Mouse (Mus musculus) MEL (cell line): Measurements from ENCODE around the gene Med15. TPM values are rescaled to one million over a fixed set of nuclear protein-coding genes. Genes with fewer than 3 reads are reported as not detected.
"Not testable (repeated sequence)": the region's sequence is repeated elsewhere in the genome, so short reads cannot be mapped to it uniquely, and the experiment has no call there.

Source experiments
- DNase-seq: peaks from one replicate; pipeline ENCODE4 v3.0.0; 2011; ENCODE audit warnings: low read depth, low spot score
- H3K27ac ChIP-seq: 2 replicates; pipeline ENCODE4 v1.5.1; 2012; ENCODE audit warnings: low read depth, mild to moderate bottlenecking, control low read depth, low read length, moderate library complexity; ENCODE audit not compliant: control insufficient read depth
- H3K27me3 ChIP-seq, 2 experiments: fragments of 150-350 bp in 1 of 2; sonication (generic) in 1 of 2; 2 replicates each; pipeline ENCODE4 v1.6.1; 2012; ENCODE audit warnings: low read length in 2 of 2, mild to moderate bottlenecking in 2 of 2, improper control_type of control experiment in 1 of 2, moderate library complexity in 1 of 2; ENCODE audit not compliant: insufficient read depth in 2 of 2, control insufficient read depth in 1 of 2
- H3K36me3 ChIP-seq, 2 experiments: 2 replicates each; pipeline ENCODE4 v1.6.1; 2012 to 2014; ENCODE audit warnings: low read length in 2 of 2, improper control_type of control experiment in 1 of 2, inconsistent platforms in 1 of 2, mild to moderate bottlenecking in 1 of 2; ENCODE audit not compliant: insufficient read depth in 2 of 2, control insufficient read depth in 1 of 2
- H3K4me1 ChIP-seq, 2 experiments: fragments of 150-350 bp in 1 of 2; sonication (generic) in 1 of 2; 2 replicates each; pipeline ENCODE4 v1.6.1; 2012; ENCODE audit warnings: low read length in 2 of 2, improper control_type of control experiment in 1 of 2, mild to moderate bottlenecking in 1 of 2; ENCODE audit not compliant: insufficient read depth in 2 of 2, control insufficient read depth in 1 of 2
- H3K4me3 ChIP-seq, 2 experiments: fragments of 150-350 bp in 1 of 2; sonication (generic) in 1 of 2; 2 replicates each; pipeline ENCODE4 v1.5.1; 2012; ENCODE audit warnings: low read depth in 2 of 2, low read length in 2 of 2, mild to moderate bottlenecking in 2 of 2, moderate library complexity in 2 of 2, control low read depth in 1 of 2, improper control_type of control experiment in 1 of 2; ENCODE audit not compliant: control insufficient read depth in 1 of 2, insufficient read depth in 1 of 2
- H3K79me2 ChIP-seq: 2 replicates; pipeline ENCODE4 v1.6.1; 2012; ENCODE audit warnings: mild to moderate bottlenecking, low read length, moderate library complexity; ENCODE audit not compliant: control insufficient read depth, poor library complexity, insufficient read depth
- H3K9ac ChIP-seq: 2 replicates; pipeline ENCODE4 v1.6.1; 2012; ENCODE audit warnings: low read depth, mild to moderate bottlenecking, control low read depth, low read length, moderate library complexity; ENCODE audit not compliant: control insufficient read depth, poor library complexity, severe bottlenecking
- H3K9me3 ChIP-seq: fragments of 150-350 bp; sonication (generic); replicated peaks from 2 replicates; pipeline ENCODE4 v1.6.1; 2012; ENCODE audit warnings: mild to moderate bottlenecking, low read length, improper control_type of control experiment, moderate library complexity; ENCODE audit not compliant: insufficient read depth
- BHLHE40 ChIP-seq: IDR thresholded peaks from 2 replicates; pipeline ENCODE4 v1.6.1; 2012; ENCODE audit warnings: low read depth, mild to moderate bottlenecking, inconsistent platforms, low read length, improper control_type of control experiment, borderline replicate concordance
- CHD1 ChIP-seq: IDR thresholded peaks from 2 replicates; pipeline ENCODE4 v1.6.1; 2012; ENCODE audit warnings: low read depth, mild to moderate bottlenecking, inconsistent platforms, low read length, improper control_type of control experiment
- CHD2 ChIP-seq: IDR thresholded peaks from 2 replicates; pipeline ENCODE4 v1.6.1; 2011; ENCODE audit warnings: low read length, improper control_type of control experiment
- CTCF ChIP-seq, 3 experiments: IDR thresholded peaks in 2 of 3; conservative IDR thresholded peaks in 1 of 3; 2 replicates each; pipeline ENCODE4 v1.5.1; 2011 to 2012; ENCODE audit warnings: low read length in 3 of 3, low read depth in 2 of 3, mild to moderate bottlenecking in 2 of 3, improper control_type of control experiment in 1 of 3, inconsistent platforms in 1 of 3, mixed read lengths in 1 of 3, moderate library complexity in 1 of 3; ENCODE audit not compliant: control insufficient read depth in 1 of 3, insufficient read depth in 1 of 3, poor library complexity in 1 of 3, severe bottlenecking in 1 of 3
- E2F4 ChIP-seq: IDR thresholded peaks from 2 replicates; pipeline ENCODE4 v1.6.1; 2011; ENCODE audit warnings: low read depth, low read length, improper control_type of control experiment, borderline replicate concordance
- ETS1 ChIP-seq: IDR thresholded peaks from 2 replicates; pipeline ENCODE4 v1.6.1; 2012; ENCODE audit warnings: low read depth, mild to moderate bottlenecking, inconsistent platforms, low read length, improper control_type of control experiment, moderate library complexity
- KAT2A ChIP-seq: conservative IDR thresholded peaks from 2 replicates; pipeline ENCODE4 v1.6.1; 2012; ENCODE audit warnings: low read depth, low read length, improper control_type of control experiment, inconsistent platforms
- MAX ChIP-seq: IDR thresholded peaks from 2 replicates; pipeline ENCODE4 v1.6.1; 2011; ENCODE audit warnings: low read length, improper control_type of control experiment
- MEF2A ChIP-seq: IDR thresholded peaks from 2 replicates; pipeline ENCODE4 v1.6.1; 2014; ENCODE audit warnings: low read depth, mild to moderate bottlenecking, inconsistent platforms, low read length, improper control_type of control experiment; ENCODE audit not compliant: poor library complexity, insufficient replicate concordance, severe bottlenecking; ENCODE audit errors: extremely low read depth
- MYB ChIP-seq: IDR thresholded peaks from 2 replicates; pipeline ENCODE4 v1.6.1; 2011; ENCODE audit warnings: mild to moderate bottlenecking, low read depth, low read length, improper control_type of control experiment
- NRF1 ChIP-seq: IDR thresholded peaks from 2 replicates; pipeline ENCODE4 v1.6.1; 2014; ENCODE audit warnings: low read depth, mild to moderate bottlenecking, inconsistent platforms, low read length, improper control_type of control experiment, moderate library complexity; ENCODE audit not compliant: poor library complexity, insufficient read depth, severe bottlenecking
- POLR2A ChIP-seq, 2 experiments: IDR thresholded peaks; 2 replicates each; pipeline ENCODE4 v1.6.1; 2011 to 2012; ENCODE audit warnings: low read length in 2 of 2, mild to moderate bottlenecking in 2 of 2, control low read depth in 1 of 2, improper control_type of control experiment in 1 of 2, low read depth in 1 of 2, moderate library complexity in 1 of 2; ENCODE audit not compliant: control insufficient read depth in 1 of 2, insufficient read depth in 1 of 2, poor library complexity in 1 of 2
- POLR2AphosphoS2 ChIP-seq: IDR thresholded peaks from 2 replicates; pipeline ENCODE4 v1.6.1; 2011; ENCODE audit warnings: low read length, improper control_type of control experiment
- POLR2AphosphoS5 ChIP-seq: IDR thresholded peaks from 2 replicates; pipeline ENCODE4 v1.6.1; 2012; ENCODE audit warnings: low read depth, borderline replicate concordance, mild to moderate bottlenecking, inconsistent platforms, low read length, moderate library complexity, mixed read lengths
- RAD21 ChIP-seq: IDR thresholded peaks from 2 replicates; pipeline ENCODE4 v1.6.1; 2011; ENCODE audit warnings: mild to moderate bottlenecking, low read depth, low read length, improper control_type of control experiment
- RCOR1 ChIP-seq: IDR thresholded peaks from 2 replicates; pipeline ENCODE4 v1.6.1; 2012; ENCODE audit warnings: low read depth, mild to moderate bottlenecking, inconsistent platforms, low read length, improper control_type of control experiment
- SMC3 ChIP-seq: IDR thresholded peaks from 2 replicates; pipeline ENCODE4 v1.6.1; 2011; ENCODE audit warnings: low read depth, low read length, improper control_type of control experiment
- TAL1 ChIP-seq: IDR thresholded peaks from 2 replicates; pipeline ENCODE4 v1.6.1; 2012; ENCODE audit warnings: mild to moderate bottlenecking, inconsistent platforms, low read length, moderate library complexity, mixed read lengths
- UBTF ChIP-seq: IDR thresholded peaks from 2 replicates; pipeline ENCODE4 v1.6.1; 2012; ENCODE audit warnings: low read depth, mild to moderate bottlenecking, inconsistent platforms, low read length, improper control_type of control experiment, moderate library complexity, borderline replicate concordance; ENCODE audit not compliant: insufficient read depth
- USF2 ChIP-seq, 2 experiments: IDR thresholded peaks; 2 replicates each; pipeline ENCODE4 v1.6.1; 2011 to 2012; ENCODE audit warnings: improper control_type of control experiment in 2 of 2, low read length in 2 of 2, borderline replicate concordance in 1 of 2, inconsistent platforms in 1 of 2, low read depth in 1 of 2, mild to moderate bottlenecking in 1 of 2; ENCODE audit not compliant: insufficient read depth in 1 of 2
- ZNF384 ChIP-seq: IDR thresholded peaks from 2 replicates; pipeline ENCODE4 v1.6.1; 2012; ENCODE audit warnings: low read depth, mild to moderate bottlenecking, inconsistent platforms, low read length, improper control_type of control experiment
- polyA plus RNA-seq, 2 experiments: library from polyadenylated mRNA; stranded (reverse) in 1 of 2; unstranded in 1 of 2; fragments of >175 nt in 1 of 2; fragments of >200 nt in 1 of 2; gene quantifications; 2 replicates each; pipeline versions ENCODE4 v1.2.1 to v1.2.4; 2012; ENCODE audit warnings: low replicate concordance in 2 of 2, low read depth in 1 of 2; ENCODE audit not compliant: insufficient read length in 2 of 2, insufficient read depth in 1 of 2, missing spikeins in 1 of 2
- total RNA-seq: library from RNA; depleted of rRNA; stranded (reverse); fragments of 300-350 nt; gene quantifications from 2 replicates; pipeline ENCODE4 v1.2.3, GENCODE M21; 2012

Gene Med15
- total and polyA plus RNA-seq, 3 experiments: 25.9 to 62.0 TPM; not detected in 1

GRCm38 (mm10) chr16:17614740-17615139 lies 118.0 kb downstream of the Med15 start:
- not testable (repeated sequence) for H3K79me2 ChIP-seq, H3K27ac ChIP-seq, H3K27me3 ChIP-seq, H3K9me3 ChIP-seq, H3K9ac ChIP-seq
- peak; percentile 35 for DNase-seq
- TF ChIP-seq RAD21 (peak; percentile 40), SMC3 (peak; percentile 35), CTCF (IDR thresholded peaks at IDR 0.05 in 2 of 3, conservative IDR thresholded peaks at IDR 0.05 in 1 of 3; ENCODE audit: control insufficient read depth in 1 of 3, insufficient read depth in 1 of 3, low read depth in 2 of 3, low read length in 3 of 3, poor library complexity in 1 of 3, severe bottlenecking in 1 of 3) (peak; percentile 35 to 45 (median 43))
- TF ChIP-seq, all 39 proteins: peak for 3; not testable (repeated sequence) for 36
- not testable (repeated sequence) for H3K36me3 ChIP-seq, H3K4me1 ChIP-seq, H3K4me3 ChIP-seq

GRCm38 (mm10) chr16:17611383-17611782 lies 121.3 kb downstream of the Med15 start:
- Histone ChIP-seq H3K4me1 (no peaks in the 10 kb centered on the region), H3K27ac (no peak overlapping the region), H3K9me3 (no peaks in the 10 kb centered on the region), H3K36me3 (no peaks in the 10 kb centered on the region), H3K27me3 (peaks cover 0 to 1% of the 10 kb centered on the region in 2 experiments; a peak in 2 of 4 replicates), H3K9ac (no peak overlapping the region), H3K79me2 (no peaks in the 10 kb centered on the region), H3K4me3 (no peak overlapping the region)
- no peak for TF ChIP-seq POLR2AphosphoS5
- no peak for TF ChIP-seq ETS1
- no peak for TF ChIP-seq MYB
- no peak for TF ChIP-seq CHD1
- no peak for TF ChIP-seq ZNF384
- TF ChIP-seq CTCF (IDR thresholded peaks at IDR 0.05 in 2 of 3, conservative IDR thresholded peaks at IDR 0.05 in 1 of 3; ENCODE audit: control insufficient read depth in 1 of 3, insufficient read depth in 1 of 3, low read depth in 2 of 3, low read length in 3 of 3, poor library complexity in 1 of 3, severe bottlenecking in 1 of 3): no peak
- TF ChIP-seq KAT2A: no peak
- TF ChIP-seq RCOR1: no peak
- no peak for TF ChIP-seq MEF2A
- no peak for TF ChIP-seq UBTF
- TF ChIP-seq E2F4: no peak
- no peak for TF ChIP-seq CHD2
- no peak for TF ChIP-seq BHLHE40
- no peak for TF ChIP-seq USF2 (IDR thresholded peaks at IDR 0.05; ENCODE audit: borderline replicate concordance in 1 of 2, insufficient read depth in 1 of 2, low read depth in 1 of 2, low read length in 2 of 2)
- TF ChIP-seq MAX: no peak
- TF ChIP-seq NRF1: no peak
- TF ChIP-seq SMC3: no peak
- no peak for TF ChIP-seq POLR2AphosphoS2
- TF ChIP-seq POLR2A (IDR thresholded peaks at IDR 0.05; ENCODE audit: control insufficient read depth in 1 of 2, insufficient read depth in 1 of 2, low read depth in 1 of 2, low read length in 2 of 2, poor library complexity in 1 of 2): no peak
- no peak for TF ChIP-seq TAL1
- DNase-seq: no peak
